Mouse (Mus musculus) gastrocnemius, postnatal 36 days (tissue): ENCODE results near the gene Pcf11. TPM values are rescaled to one million over a fixed set of nuclear protein-coding genes. Genes with fewer than 3 reads are reported as not detected.

ENCODE experiments used
- DNase-seq, 2 experiments: peaks; one replicate each; pipeline ENCODE4 v3.0.0; 2022
- intact Hi-C: fragments of 180-260 bp; cut with DNase I; formaldehyde crosslinking; loops from one replicate; pipeline ENCODE4 v1.15.1; 2025
- long read RNA-seq, 2 experiments: library from polyadenylated mRNA; stranded (forward); transcript quantifications; one replicate each; pipeline ENCODE4 v2.0.0; 2021
- total RNA-seq, 2 experiments: library from RNA; stranded (reverse); gene quantifications; 2 replicates each; pipeline ENCODE4 v1.2.3; 2021

The Pcf11 gene
- 10 to 100 TPM; 20.6 to 25.4 TPM for total RNA-seq
- long read RNA-seq, experiment 1, partial matches to known transcripts: 3 of 4 reads
- long read RNA-seq, experiment 1, other reads (novel, unspliced or antisense): 0 of 4 reads
- long read RNA-seq, experiment 2, partial matches to known transcripts: 4 of 5 reads
- long read RNA-seq, experiment 2, other reads (novel, unspliced or antisense): 0 of 5 reads

DNA sequence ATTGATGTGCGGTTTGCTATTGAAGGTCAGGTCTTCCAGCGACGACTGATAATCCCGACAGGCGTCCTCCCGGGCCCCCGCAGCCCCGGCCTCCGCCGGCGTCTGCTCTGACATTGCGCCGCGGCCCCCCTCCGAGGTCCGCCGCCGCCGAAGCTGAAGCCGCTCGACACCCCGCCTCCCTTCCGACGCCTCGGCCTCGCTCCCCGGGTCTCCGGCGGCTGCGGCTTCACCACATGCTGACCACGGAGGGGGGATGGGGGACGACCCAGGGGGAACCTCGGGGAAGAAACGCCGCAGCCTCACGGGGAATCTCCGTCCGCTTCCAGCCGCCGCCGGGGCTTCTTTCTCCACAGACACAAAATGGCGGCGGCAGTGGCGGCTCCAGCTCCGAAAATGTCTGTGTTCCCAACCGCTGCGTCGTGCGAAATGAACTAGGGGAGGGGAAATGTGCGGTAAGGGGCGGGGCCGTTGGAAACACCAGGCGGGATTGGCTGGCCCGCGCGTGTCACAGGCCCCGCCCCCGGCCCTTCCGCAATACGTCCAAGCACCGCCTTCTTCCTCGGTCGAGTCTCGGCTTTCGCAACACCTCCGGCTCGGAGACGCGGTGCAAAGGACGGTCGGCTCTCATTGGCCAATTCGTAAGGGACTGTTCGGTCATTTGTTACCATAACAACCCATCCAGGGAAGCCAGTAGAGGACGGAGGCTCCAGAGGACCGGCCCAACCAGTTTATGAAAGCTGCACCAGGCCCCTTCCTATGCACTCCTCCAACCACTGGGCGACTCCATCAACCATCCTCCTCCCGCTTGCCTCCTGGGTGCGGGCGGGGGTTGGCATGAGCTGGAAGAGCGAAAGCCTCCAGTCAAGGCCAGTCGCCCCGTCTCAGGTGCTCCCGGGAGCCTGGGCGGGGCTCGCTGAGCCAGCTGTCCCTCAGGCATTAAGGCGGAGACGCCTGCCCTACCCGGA lies at the start of gene Pcf11:
Gene Pcf11 (minus strand): TSS at position 428 of the 965 bp plus-strand sequence.
- intact Hi-C loops: loop anchor here (5.0 kb wide), 2 partner anchors 58 to 73 kb away; partner anchors contain the start of gene Rab30
- peak; percentile 93 for DNase-seq

DNA sequence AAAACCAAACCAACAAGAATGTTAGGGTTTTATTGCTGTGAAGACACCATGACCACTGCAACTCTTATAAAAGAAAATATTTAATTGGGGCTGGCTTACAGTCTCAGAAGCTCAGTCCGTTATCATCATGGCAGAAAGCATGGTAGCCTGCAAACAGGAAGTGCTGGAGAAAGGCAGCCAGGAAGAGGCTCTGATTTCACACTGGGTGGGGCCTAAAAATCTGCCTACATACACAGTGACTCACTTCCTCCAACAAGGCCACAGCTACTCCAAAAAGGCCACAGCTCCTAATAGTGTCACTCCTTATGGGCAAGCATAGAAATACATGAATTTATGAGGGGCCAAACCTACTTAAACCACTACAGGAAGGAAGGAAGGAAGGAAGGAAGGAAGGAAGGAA lies 45.3 kb upstream of the Pcf11 start:
- DNase-seq: no peak
- intact Hi-C loops: no loop called here

DNA sequence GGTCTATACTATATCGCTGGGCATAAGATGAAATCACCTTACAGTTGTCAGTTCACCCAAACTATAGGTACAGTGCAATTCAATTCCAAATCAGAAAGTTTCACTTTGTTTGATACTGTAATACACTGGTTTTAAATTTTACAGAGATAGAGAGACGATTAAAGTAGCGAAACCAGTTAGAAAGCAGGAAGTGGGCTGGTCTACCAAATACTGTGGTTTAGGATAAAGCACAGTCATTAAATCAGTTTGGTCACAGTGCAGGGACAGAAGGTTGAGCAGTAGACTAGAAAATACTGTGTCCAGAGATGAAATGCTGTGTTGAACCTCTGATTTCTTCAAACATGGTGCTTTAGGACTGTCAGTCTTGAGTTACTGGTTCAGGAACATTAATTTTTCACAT lies 41.9 kb upstream of the Pcf11 start:
- no peak for DNase-seq
- intact Hi-C loops: no loop called here

DNA sequence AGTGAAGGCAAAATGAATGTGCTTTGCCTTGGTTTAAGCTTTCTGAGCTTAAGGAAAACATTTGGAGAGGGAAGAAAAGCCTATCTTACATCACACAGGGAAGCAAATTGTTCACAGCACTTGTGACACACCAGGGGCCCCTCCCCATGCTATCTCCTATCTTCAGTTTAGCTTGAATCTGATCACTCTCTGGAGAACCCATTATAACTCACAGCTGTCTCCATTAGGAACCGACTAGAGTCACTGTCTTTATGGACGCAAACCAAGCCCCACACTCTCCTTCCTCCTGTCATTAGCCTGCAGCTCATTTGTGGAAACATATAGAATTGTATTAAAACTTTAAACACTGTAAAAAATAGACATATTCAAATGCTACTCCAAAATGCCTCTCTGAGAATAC lies 39.8 kb upstream of the Pcf11 start:
- intact Hi-C loops: no loop called here
- no peak for DNase-seq

DNA sequence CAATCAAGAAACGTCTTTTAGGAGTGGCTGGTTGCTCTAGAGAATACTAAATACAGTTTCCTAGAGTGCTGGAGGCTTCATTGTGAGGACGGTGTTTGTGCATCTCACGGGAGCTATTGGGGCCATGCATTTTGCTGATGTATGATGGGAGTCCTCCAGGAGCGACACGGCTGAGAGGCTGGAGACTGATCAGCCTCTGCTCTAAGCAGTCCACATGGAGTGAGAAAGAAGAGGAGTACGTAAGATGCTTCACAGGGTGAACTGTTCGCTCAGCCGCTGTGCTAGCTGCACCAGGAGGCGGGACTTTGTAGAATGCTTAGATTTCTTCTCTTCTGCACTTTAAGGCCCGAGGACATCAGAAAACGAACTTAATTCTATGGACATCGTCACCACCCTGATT lies 37.0 kb upstream of the Pcf11 start:
- intact Hi-C loops: no loop called here
- DNase-seq: no peak

DNA sequence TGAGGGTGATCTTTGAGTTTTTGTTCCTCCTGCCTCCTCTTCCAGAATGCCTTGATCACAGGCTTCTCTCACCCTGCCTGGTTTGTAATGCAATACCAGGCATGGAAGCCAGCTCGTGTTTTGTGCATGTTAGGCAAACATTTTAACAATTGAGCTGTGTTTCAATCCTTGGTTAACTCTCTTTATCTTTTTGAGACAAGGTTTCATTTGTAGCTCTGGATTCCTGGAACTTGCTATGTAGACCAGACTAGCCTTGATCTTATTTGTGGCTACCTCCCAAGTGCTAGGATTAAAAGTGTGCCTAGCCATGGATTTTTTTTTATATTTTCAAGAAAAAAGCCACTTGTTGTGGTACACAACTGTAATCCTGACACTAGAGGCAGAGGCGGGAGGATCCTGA lies 35.8 kb upstream of the Pcf11 start:
- DNase-seq: no peak
- intact Hi-C loops: no loop called here

DNA sequence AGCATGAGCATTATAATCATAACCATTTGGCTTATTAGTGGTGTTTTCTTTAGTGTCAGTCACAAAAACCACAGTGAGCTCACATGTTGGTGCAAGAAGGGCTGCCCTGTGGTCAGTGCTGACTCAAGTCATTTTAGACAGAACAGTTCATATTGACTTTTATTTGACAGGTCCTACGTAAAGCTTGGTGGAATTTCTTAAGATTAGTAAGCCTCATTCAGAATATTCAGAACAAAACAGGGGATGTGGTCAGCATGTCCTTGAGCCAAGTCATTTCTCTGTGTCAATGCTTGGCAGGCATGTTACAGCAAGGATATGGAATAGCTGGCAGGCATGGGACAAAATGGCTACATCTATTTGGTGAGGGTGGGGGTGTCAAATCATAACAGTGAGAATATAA lies 33.9 kb upstream of the Pcf11 start:
- intact Hi-C loops: no loop called here
- no peak for DNase-seq

DNA sequence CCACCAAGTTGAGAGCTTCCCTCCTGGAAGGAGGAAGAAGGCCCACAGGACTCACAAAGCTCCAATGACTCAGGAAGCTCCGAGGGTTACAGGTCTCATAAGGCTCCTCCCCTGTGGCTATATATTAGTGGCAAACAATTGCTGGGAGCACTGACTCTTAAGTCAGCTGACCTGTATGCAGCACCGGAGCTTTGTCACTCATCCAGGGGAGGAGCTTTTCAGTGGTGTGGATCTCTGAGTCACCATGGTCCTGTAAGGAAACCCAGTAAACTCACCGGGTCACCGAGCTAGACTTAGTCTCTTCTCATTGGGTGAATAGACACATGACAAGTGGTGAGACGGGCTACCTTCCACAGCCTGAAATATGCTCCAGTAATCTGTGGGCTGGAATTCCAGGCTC lies 29.0 kb upstream of the Pcf11 start:
- no peak for DNase-seq
- intact Hi-C loops: no loop called here

DNA sequence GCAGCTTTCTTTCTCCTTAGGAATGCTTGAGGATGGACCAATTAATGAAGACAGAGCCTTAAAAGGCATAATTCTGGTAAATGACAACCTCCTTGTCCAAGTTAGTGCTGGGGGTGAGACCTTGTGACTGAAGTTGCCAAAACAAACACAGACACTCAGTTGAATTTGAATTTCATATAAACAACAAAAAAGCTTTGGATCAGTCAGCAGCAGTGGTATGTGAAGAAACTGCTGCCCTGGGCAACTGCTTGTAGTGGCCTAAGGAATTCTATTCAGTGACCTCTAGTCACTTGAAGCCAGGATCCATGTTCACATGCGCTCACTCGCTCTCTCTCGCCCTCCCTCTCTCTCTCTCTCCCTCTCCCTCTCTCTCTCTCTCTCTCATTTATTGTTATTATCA lies 26.7 kb upstream of the Pcf11 start:
- intact Hi-C loops: no loop called here
- DNase-seq: no peak

DNA sequence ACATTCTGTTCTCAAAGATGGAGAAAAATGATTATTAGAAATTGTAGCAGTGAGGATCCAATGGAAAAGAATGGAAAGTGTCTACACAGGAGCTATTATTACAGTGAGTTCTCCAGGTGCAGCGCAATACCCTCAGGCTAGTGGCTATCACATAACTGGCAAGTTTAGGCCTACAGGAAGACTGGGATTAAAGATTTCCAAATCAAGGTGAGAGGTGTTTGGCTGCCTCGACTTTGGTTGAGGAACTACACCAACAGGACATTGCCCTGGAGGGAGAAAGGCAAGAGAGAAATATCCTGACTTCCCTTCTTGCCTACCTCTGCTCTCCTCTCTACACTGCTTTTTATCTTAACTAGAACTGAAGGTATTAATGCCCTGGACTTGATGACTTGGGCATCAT lies 19.4 kb upstream of the Pcf11 start:
- intact Hi-C loops: no loop called here
- no peak for DNase-seq

DNA sequence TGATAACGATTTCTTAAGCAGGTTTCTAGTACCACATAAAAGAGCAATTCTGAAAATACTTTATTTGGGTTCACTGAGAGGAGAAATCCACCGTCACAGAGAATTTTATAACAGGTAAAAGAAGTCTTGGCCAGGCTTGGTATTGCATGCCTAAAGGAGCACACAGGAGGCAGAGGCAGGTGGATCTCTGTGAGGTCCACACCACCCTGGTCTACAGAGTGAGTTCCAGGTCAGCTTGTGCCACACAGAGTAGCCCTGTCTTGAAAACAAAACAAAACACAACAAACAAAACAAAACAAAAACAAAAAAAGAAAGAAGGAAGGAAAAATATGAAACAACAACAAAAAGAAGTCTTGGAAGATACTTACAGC lies 18.6 kb upstream of the Pcf11 start:
- intact Hi-C loops: no loop called here
- DNase-seq: no peak

DNA sequence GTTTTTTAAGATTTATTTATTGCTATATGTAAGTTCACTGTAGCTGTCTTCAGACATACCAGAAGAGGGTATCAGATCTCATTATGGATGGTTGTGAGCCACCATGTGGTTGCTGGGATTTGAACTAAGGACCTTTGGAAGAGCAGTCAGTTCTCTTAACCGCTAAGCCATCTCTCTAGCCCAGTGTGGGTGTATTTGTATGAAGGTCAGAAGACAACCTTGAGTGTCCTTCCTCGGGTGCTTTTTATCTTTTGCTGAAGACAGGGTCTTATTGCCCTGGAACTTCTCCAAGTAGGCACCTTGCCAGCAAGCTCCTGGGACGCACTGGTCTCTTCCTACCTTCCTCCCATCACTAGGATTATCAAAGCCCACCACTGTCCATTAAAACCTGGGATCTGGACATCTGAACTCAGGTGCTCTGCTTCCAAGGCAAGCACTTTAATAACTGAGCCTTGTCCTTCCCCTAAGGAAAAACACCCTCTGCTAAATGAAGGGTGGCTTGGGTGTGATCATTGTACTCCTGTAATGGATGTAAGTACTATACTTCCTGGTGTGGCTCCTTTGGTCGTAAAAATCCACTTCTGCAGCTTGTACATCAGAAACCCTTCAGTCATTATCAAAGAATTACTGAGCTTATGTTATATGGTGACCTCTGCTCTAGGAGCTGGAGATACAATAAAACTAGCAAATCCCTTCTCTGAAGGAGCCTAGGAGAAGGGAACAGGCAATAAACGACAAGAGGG lies 18.0 kb upstream of the Pcf11 start:
- DNase-seq: no peak

DNA sequence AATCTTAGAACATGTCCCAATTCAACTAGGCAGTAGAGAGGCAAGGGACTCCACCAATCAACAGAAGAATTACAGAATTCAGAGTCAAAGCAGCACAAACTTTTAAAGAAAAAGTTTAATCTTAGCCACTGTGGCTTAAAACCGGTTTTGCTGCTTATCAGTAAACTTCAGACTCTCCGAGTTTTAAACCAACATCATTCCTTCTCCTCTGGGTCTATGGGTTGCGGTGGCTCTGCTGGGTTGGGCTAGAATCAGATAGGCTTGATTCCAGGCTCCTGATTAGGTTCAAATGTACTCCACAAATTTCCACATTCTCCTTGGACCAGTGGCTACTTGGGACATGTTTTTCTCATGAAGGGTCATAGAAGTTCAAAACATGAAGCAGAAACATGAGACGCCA lies 7.6 kb upstream of the Pcf11 start:
- intact Hi-C loops: no loop called here
- DNase-seq: no peak

More for the DNA sequence above, 18.0 kb upstream of the Pcf11 start:
- intact Hi-C loops: no loop called here

DNA sequence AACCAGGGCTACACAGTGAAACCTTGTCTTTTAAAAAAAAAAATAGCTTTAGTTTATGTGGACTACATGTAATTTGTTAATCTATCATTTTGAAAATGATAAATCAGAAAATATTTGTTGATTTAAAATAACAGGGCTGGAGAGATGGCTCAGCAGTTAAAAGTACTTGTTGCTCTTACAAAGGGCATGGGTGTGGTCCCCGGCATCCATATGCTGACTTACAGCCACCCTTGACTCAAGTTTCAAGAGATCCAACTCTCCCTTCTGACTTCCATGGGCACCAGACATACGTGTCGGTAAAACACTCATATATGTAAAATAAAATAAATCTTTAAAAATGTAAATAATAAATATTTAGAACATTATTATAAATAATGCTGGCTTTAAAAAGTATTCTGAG lies 5.4 kb upstream of the Pcf11 start:
- intact Hi-C loops: no loop called here
- DNase-seq: no peak

DNA sequence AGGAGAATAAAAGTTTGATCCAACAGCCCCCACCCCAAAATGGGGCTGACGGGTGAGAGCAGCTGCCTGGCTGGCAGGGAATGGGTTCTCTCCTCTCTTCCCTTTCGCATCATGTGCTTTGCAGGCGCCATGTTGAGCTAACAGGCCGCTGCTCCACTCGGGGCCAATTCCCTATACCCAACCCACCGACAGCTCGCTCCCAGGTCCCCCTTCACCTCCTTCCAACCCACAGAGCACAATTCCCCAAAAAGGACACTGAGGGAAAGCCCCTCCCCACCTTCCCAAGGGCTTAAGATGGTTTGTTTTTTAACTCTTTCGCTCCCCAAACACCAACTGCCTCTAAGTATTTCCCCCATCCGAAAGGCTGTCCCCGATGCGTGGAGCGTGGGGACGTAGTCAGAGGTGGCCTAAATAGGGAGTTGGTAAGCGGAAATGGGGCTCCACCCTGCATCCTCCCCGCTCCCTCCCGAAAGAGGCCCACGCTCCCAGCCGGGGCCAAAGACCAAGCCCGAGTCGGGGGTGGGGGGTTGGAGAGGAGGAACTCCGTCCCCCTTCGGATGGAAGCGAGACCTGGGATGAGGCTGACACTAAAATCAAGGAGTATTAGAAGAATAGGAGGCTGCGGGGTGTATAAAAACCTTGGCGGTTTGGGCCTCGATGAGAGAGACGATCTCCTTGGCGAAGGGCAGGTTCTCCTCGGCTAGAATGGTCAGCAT lies 785 bp downstream of the Pcf11 start:
- intact Hi-C loops: loop anchor here (5.0 kb wide), 1 partner anchor 73 kb away; the partner anchor contains the start of gene Rab30
- peak; percentile 36 to 48 for DNase-seq

DNA sequence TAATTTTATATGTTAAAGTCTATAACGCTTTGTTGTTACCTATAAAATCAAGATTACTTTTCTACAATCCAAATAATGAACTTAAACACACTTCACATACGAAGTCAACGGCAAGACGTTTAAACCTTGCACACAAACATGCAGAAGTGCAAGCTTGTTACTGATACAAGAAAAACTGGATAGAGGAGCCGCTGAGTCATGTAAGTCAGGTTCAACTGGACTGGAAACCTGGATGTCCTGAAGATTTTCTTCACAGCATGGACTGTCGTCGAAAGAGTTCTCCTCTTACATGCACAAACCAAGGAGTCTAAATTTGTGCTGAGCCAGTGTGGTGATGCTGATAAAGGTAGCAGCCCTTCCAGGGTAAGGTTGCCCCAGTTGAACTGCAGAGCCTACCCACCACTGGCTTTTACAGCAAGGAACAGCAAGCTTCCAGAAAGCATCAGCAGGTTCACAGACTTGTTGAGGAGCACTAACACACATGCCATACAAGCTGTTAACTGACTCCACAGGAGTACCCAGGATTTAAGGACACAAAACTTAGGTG lies 3.4 kb downstream of the Pcf11 start:
- intact Hi-C loops: loop anchor here (5.0 kb wide), 1 partner anchor 76 kb away; the partner anchor contains the start of gene Rab30
- no peak for DNase-seq

DNA sequence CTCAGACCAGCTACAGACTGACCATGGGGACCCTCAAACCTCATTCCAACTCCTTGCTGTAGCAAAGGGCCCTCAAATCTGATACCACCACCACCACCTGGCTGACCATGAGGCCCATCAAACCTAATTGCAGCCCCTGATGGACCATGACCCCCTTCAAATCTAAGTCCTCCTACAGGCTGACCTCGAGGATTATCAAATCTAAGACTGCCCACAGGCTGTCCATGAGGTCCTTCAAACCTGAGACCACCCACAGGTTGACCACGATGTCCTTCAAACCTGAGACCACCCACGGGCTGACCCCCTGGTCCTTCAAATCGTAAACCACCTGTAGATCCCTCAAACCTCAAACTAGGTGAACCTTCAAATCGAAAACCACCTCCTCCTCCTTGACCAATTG lies 11.7 kb downstream of the Pcf11 start:
- intact Hi-C loops: loop anchor here (5.0 kb wide), 1 partner anchor 74 kb away; no protein-coding TSS in a partner anchor
- DNase-seq: no peak

DNA sequence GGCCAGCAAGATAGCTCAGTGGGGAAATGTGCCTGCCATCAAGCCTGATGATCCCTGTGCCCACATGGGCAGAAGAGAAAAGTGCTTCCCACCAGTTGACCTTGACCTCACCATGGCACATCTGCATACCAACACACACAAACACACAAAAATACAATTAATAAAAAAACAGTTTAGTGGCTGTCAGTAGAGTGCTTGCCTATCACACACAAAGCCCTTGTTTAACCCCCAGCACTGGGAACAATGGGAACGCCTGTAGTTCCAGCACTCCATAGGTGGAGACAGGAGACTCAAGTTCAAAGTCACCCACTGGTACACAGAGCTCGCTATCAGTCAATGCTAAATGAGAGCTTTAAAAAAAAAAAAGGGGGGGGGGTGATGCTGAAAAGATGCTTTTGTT lies 13.3 kb downstream of the Pcf11 start:
- DNase-seq: no peak
- intact Hi-C loops: loop anchor here (5.0 kb wide), 1 partner anchor 76 kb away; no protein-coding TSS in a partner anchor

DNA sequence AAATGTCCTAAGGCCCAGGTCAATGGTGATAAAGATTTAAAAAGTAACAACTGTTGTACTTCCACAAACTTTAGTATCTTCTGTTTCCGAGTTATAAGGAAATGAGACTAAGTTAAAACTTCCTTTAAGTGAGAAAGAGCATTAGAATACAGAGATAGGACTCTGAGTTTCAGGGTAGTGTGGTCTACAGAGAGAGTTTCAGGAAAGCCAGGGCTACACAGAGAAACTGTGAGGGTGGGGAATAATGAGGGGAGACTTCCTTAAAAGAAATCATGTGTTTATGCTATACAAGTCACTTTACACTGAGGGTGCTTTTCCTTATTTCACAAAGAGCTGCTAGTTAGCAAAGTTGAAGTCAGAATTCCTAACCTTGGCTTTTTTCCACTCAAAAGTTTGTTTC lies 16.4 kb downstream of the Pcf11 start:
- intact Hi-C loops: no loop called here
- no peak for DNase-seq

DNA sequence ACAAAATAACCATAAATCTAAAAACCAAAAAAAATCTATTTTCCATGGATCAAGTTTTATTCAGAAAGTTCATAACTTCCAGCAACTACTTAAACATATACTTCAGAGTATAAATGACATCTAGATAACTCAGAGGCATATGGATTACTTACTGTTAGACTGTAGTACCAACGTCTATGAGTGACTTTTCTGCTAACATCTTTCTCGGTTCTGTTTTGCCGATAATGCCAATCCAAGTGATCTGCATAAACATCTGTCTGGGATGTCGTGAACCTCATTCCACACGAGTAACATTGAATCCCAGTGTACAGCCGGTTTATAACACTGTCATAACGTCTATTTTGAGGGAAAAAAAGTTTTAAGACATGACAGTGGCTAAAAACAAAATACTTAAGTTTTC lies 21.9 kb downstream of the Pcf11 start:
- no peak for DNase-seq
- intact Hi-C loops: no loop called here
